Mouse (Mus musculus) C2C12 (cell line): Measurements from ENCODE around the gene Palm.

ENCODE experiments used
- CTCF ChIP-seq: IDR thresholded peaks from one replicate; pipeline ENCODE4 v1.5.1; 2011; ENCODE audit not compliant: control insufficient read depth, insufficient read depth, insufficient read length
- USF1 ChIP-seq: IDR thresholded peaks from one replicate; pipeline ENCODE4 v1.6.1; 2011; ENCODE audit warnings: low read depth, mild to moderate bottlenecking, control low read depth, moderate library complexity

- no peak for TF ChIP-seq CTCF
- TF ChIP-seq USF1 = no peak
These were observed 58.9 kb downstream of the Palm start for GRCm38 (mm10) chr10:79852107-79852789.
